Mouse (Mus musculus) midbrain, postnatal 0 days (tissue): ENCODE measurements around the gene Rab3b. TPM values are rescaled to one million over a fixed set of nuclear protein-coding genes. Genes with fewer than 3 reads are reported as not detected.

ENCODE experiments used
- ATAC-seq: fragments of 200-750 bp; cut with Nextera tagmentation; 2 replicates; pipeline ENCODE4 v1.8.0; 2017; ENCODE audit warnings: moderate number of reproducible peaks, mild to moderate bottlenecking, moderate TSS enrichment, moderate library complexity; ENCODE audit not compliant: low FRiP score
- DNase-seq: peaks from one replicate; pipeline ENCODE4 v3.0.0-alpha.2; 2015; ENCODE audit warnings: low spot score
- H3K27ac ChIP-seq: fragments of 300-500 bp; sonication (generic); 2 replicates; pipeline ENCODE4 v1.5.1; 2014; ENCODE audit warnings: low read depth, mild to moderate bottlenecking, low read length, mixed read lengths
- H3K27me3 ChIP-seq: fragments of 300-500 bp; sonication (generic); 2 replicates; pipeline ENCODE4 v1.6.1; 2014; ENCODE audit warnings: low read length, control low read depth, mixed read lengths; ENCODE audit not compliant: insufficient read depth
- H3K36me3 ChIP-seq: fragments of 300-500 bp; sonication (generic); 2 replicates; pipeline ENCODE4 v1.6.1; 2014; ENCODE audit warnings: low read length, control low read depth, mixed read lengths; ENCODE audit not compliant: insufficient read depth
- H3K4me1 ChIP-seq: fragments of 300-500 bp; sonication (generic); 2 replicates; pipeline ENCODE4 v1.6.1; 2014; ENCODE audit warnings: mild to moderate bottlenecking, control low read depth, antibody characterized with exemption, low read length, mixed read lengths; ENCODE audit not compliant: insufficient read depth
- H3K4me2 ChIP-seq: fragments of 300-500 bp; sonication (generic); 2 replicates; pipeline ENCODE4 v1.6.1; 2014; ENCODE audit warnings: low read depth, mild to moderate bottlenecking, low read length, mixed read lengths; ENCODE audit not compliant: poor library complexity, severe bottlenecking
- H3K4me3 ChIP-seq: fragments of 300-500 bp; sonication (generic); 2 replicates; pipeline ENCODE4 v1.5.1; 2014; ENCODE audit warnings: low read depth, mild to moderate bottlenecking, low read length, moderate library complexity
- H3K9ac ChIP-seq: fragments of 300-500 bp; sonication (generic); replicated peaks from 2 replicates; pipeline ENCODE4 v1.6.1; 2014; ENCODE audit warnings: mild to moderate bottlenecking, low read length, moderate library complexity, mixed read lengths; ENCODE audit not compliant: poor library complexity, severe bottlenecking
- H3K9me3 ChIP-seq: fragments of 300-500 bp; sonication (generic); 2 replicates; pipeline ENCODE4 v1.6.1; 2016; ENCODE audit warnings: low read length, control low read depth
- CTCF ChIP-seq: IDR thresholded peaks from 2 replicates; pipeline ENCODE4 v1.5.1; 2016; ENCODE audit warnings: antibody characterized with exemption, mild to moderate bottlenecking
- WGBS: fragments of 180-500 bp; shearing (Covaris S2); extraction: QIAGEN DNeasy Blood & Tissue Kit; methylation state at CpG from one replicate; pipeline ENCODE4 v1.1.7; 2014; 5-methylcytosine and 5-hydroxymethylcytosine counted together
- polyA plus RNA-seq: library from polyadenylated mRNA; unstranded; fragments of >200 nt; fragmentation: Nextera tagmentation; extraction: Ambion mirVana; gene quantifications from 2 replicates; pipeline ENCODE4 v1.2.1, GENCODE M21; 2015
- total RNA-seq: library from RNA; depleted of rRNA; stranded (reverse); fragments of >200 nt; gene quantifications from 2 replicates; pipeline ENCODE4 v1.2.3, GENCODE M21; 2014

Gene Rab3b
- total and polyA plus RNA-seq, 2 experiments from 2014 or later = 94.5 to 316 TPM

DNA sequence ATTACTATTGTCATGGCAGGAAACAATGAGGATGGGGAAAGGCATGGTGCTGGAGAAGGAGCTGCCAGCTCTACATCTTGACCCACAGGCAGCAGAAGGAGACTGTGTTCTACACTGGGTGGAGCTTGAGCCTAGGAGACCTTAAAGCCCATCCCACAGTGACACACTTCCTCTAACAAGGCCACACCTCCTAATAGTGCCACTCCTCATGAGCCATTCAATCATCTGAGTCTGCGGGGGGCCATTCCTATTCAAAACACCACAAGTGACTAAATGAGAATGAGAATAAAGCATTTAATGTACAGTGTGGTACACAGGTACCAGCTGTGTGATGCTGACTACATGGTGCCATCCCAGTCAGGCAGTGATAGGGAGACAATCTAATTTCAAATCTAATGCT, 71.3 kb downstream of the Rab3b start:
- ATAC-seq (no peak), DNase-seq (no peak)
- Histone ChIP-seq H3K36me3 (no peaks in the 10 kb centered on the region), H3K9me3 (no peaks in the 10 kb centered on the region), H3K27me3 (no peaks in the 10 kb centered on the region), H3K9ac (no peak overlapping the region), H3K4me2 (no peak overlapping the region), H3K4me3 (no peak overlapping the region), H3K4me1 (no peaks in the 10 kb centered on the region), H3K27ac (no peak overlapping the region)
- 97% methylated on average over 1 of the region's 1 CpGs for WGBS
- no peak for TF ChIP-seq CTCF

DNA sequence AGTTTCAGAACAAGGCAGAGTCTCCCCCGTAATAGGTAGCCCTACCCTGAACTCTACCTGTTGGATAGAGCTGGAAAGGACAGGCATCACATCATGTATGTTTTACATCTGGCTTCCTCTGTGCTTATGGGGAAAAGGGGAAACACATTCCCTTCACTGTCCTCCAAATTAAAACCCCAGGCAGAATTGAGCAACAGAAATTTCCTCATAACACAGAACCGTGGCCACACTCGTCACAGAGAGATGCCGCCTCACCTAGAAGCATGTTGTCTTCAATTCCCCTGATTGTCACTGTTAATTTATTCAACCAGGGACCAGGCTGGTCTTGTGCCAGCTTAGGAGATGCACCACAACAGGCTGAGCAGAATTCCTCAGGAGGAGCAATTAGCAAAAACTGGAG, 72.8 kb downstream of the Rab3b start:
- 88% methylated on average over 4 of the region's 4 CpGs for WGBS
- TF ChIP-seq CTCF = no peak
- Histone ChIP-seq H3K27me3 (no peaks in the 10 kb centered on the region), H3K4me3 (no peak overlapping the region), H3K36me3 (no peaks in the 10 kb centered on the region), H3K4me2 (no peak overlapping the region), H3K27ac (no peak overlapping the region), H3K9ac (no peak overlapping the region), H3K9me3 (no peaks in the 10 kb centered on the region), H3K4me1 (no peaks in the 10 kb centered on the region)
- ATAC-seq (no peak), DNase-seq (no peak)

DNA sequence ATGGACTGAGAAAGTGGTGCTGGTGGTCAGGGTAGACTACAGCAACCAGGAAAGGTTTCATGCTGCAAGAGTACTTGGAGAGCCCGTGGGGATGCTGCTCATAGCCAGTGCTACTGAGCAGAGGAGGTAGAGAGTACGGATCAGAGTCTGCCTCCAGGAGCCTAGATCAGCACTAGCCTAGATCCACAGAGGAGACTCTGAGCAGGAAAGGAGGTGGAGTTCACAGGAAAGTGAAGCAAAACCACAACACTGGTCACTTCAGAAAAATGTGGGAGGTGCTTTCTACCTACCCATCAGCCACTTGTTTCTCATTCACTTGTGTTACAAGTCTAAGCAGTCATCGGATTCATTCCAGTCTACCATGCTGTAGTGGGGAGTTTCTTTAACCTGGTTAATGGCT, 80.8 kb downstream of the Rab3b start:
- Histone ChIP-seq H3K4me3 (no peak overlapping the region), H3K4me1 (no peaks in the 10 kb centered on the region), H3K4me2 (no peak overlapping the region), H3K27ac (no peak overlapping the region), H3K9ac (no peak overlapping the region), H3K9me3 (no peaks in the 10 kb centered on the region), H3K27me3 (no peaks in the 10 kb centered on the region), H3K36me3 (no peaks in the 10 kb centered on the region)
- TF ChIP-seq CTCF = no peak
- no peak for ATAC-seq
- 87% methylated on average over 3 of the region's 3 CpGs for WGBS
- no peak for DNase-seq

DNA sequence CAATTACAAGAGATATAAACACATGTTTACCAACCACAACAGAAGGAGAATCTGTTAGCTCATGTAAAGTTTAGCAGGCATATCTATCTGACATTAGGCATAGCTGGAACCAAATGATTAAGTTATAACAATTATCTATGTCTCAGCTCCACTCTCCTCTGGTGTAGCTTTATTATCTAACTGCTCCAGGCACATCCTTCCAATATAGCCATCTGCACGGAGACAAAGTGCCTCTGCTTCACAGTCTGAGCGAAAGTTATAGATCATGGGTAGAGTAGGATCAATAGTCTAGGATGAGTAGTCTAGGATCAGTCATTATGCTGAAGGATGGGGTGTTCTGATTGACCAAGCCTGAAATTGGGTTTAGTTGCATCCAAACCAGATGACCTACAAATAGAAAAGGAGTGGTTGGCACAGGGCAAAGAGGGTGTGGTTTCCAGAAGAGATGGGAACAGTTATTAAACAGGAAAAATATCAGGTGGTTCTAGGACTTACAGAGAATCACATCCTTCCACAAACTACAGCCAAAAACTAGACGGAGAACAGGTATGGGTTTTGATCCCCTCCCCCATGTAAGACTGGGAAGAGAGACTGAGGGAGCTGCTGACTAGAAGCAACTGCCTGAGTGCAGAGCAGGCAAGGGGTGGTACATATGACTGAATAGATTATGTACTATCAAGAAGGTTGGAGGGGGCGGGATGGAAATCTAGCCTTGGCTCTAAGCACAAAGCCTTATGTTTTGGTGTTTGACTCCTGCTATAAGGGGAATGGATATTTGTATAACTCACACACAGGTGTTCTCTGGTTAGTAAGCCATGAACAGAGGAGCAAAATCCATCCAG, 82.0 kb downstream of the Rab3b start:
- Histone ChIP-seq H3K4me3 (no peak overlapping the region), H3K4me2 (no peak overlapping the region), H3K36me3 (no peaks in the 10 kb centered on the region), H3K4me1 (no peaks in the 10 kb centered on the region), H3K9ac (no peak overlapping the region), H3K9me3 (no peaks in the 10 kb centered on the region), H3K27ac (no peak overlapping the region), H3K27me3 (no peaks in the 10 kb centered on the region)
- ATAC-seq (no peak), DNase-seq (no peak)
- 81% methylated on average over 4 of the region's 4 CpGs for WGBS
- no peak for TF ChIP-seq CTCF

DNA sequence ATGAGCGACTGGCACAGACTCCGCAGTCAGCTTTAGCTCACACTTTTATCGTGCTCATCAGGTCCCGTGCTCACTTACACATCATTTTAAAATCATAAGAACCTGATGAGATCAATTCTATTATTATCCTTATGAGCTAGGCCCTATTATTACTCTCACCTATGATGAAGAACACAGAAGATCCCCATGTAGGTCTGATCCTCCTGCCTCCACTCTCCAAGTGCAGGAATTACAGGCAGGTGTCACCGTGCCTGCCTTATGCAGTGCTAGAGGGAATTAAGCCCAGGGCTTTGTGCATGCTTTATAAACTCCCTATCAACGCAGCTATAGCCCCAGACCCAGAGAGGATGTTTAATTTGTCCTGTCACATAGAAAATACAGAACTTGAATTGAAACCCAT, 84.2 kb downstream of the Rab3b start:
- Histone ChIP-seq H3K4me1 (no peaks in the 10 kb centered on the region), H3K36me3 (no peaks in the 10 kb centered on the region), H3K27me3 (no peaks in the 10 kb centered on the region), H3K27ac (no peak overlapping the region), H3K9ac (no peak overlapping the region), H3K4me2 (no peak overlapping the region), H3K9me3 (no peaks in the 10 kb centered on the region), H3K4me3 (no peak overlapping the region)
- WGBS = 79% methylated on average over 6 of the region's 6 CpGs
- no peak for ATAC-seq
- no peak for DNase-seq
- TF ChIP-seq CTCF = no peak

DNA sequence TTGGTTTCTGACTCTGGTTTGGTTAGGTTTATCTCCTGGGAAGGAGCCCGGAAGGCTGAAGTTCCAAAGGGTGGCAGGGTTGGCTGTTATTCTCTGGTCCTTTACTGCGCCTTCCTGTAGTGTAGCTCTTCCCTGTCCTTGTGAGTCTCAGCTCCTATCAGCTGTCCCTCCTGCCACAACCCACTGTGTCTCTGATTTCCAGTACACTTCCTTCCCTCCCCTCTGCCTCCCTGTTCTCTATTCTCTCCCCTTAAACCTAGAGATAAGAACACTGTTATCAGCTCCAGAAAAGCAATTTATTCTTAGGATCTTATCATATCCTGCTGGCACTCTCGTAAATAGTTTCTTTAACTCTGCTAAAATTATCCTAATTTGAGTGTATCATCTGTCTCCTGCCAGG, 90.7 kb downstream of the Rab3b start:
- no peak for TF ChIP-seq CTCF
- Histone ChIP-seq H3K9me3 (no peaks in the 10 kb centered on the region), H3K27me3 (no peaks in the 10 kb centered on the region), H3K4me1 (no peaks in the 10 kb centered on the region), H3K27ac (no peak overlapping the region), H3K9ac (no peak overlapping the region), H3K4me3 (no peak overlapping the region), H3K4me2 (no peak overlapping the region), H3K36me3 (no peaks in the 10 kb centered on the region)
- DNase-seq = no peak
- WGBS = 79% methylated on average over 3 of the region's 3 CpGs
- no peak for ATAC-seq
